Mouse (Mus musculus): Measurements from ENCODE around the gene Tmem259. TPM values are rescaled to one million over a fixed set of nuclear protein-coding genes. Genes with fewer than 3 reads are reported as not detected.

Tmem259 gene
- polyA plus RNA-seq, 1 experiment = 54.6 TPM

- Histone ChIP-seq H3K4me1 (ENCODE audit: control insufficient read depth, insufficient read depth, low read length) (peaks cover 10% of the 10 kb centered on the region), H3K9me3 (replicated peaks; ENCODE audit: control insufficient read depth, insufficient read depth, low read length, poor library complexity, severe bottlenecking) (no peaks in the 10 kb centered on the region), H3K27ac (ENCODE audit: insufficient read depth, low read length) (peak overlapping the region; percentile 21; the same call in 1 of the 2 replicates), H3K36me3 (ENCODE audit: control insufficient read depth, insufficient read depth, low read length, poor library complexity, severe bottlenecking) (no peaks in the 10 kb centered on the region), H3K27me3 (ENCODE audit: control insufficient read depth, insufficient read depth, low read length, poor library complexity, severe bottlenecking) (no peaks in the 10 kb centered on the region), H3K9ac (ENCODE audit: low read depth, poor library complexity, severe bottlenecking) (no peak overlapping the region), H3K4me3 (ENCODE audit: low read depth, low read length) (no peak overlapping the region)
- TF ChIP-seq POLR2A (IDR thresholded peaks at IDR 0.05; ENCODE audit: insufficient read depth, low read length) (no peak), EP300 (IDR thresholded peaks at IDR 0.05; ENCODE audit: insufficient read depth, low read depth, low read length) (no peak), CTCF (IDR thresholded peaks at IDR 0.05; ENCODE audit: low read depth, low read length) (no peak)
Observed at GRCm38 (mm10) chr10:80027681-80028520, 43.8 kb upstream of the Tmem259 start.

DNA sequence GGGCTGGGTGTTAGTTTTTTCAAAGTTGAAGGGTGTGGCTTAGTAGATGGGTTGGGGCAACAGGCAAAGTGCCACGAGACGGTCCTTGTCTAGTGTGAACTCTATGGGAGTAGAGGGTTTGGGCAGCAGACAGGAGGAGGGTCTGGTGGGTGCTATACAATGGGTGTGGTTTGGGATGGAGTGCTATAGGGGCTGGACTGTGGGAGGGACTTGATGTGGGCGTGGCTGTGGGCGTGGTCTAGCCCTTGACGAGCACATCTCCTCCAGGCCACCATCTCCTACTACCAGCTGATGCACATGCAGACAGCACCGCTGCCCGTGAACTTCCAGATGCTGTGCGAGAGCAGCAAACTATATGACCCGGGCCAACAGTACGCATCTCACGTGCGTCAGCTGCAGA lies 41.8 kb upstream of the Tmem259 start:
- Histone ChIP-seq H3K4me1 (ENCODE audit: control insufficient read depth, insufficient read depth, low read length) (peaks cover 9% of the 10 kb centered on the region), H3K4me3 (ENCODE audit: low read depth, low read length) (no peak overlapping the region), H3K36me3 (ENCODE audit: control insufficient read depth, insufficient read depth, low read length, poor library complexity, severe bottlenecking) (no peaks in the 10 kb centered on the region)

GRCm38 (mm10) chr10:80025463-80025862 lies 41.3 kb upstream of the Tmem259 start:
- H3K9ac ChIP-seq (ENCODE audit: low read depth, poor library complexity, severe bottlenecking) = no peak overlapping the region
- H3K9me3 ChIP-seq (replicated peaks; ENCODE audit: control insufficient read depth, insufficient read depth, low read length, poor library complexity, severe bottlenecking) = no peaks in the 10 kb centered on the region
- H3K27ac ChIP-seq (ENCODE audit: insufficient read depth, low read length) = no peak overlapping the region
- no peaks in the 10 kb centered on the region for H3K36me3 ChIP-seq (ENCODE audit: control insufficient read depth, insufficient read depth, low read length, poor library complexity, severe bottlenecking)
- no peak overlapping the region for H3K4me3 ChIP-seq (ENCODE audit: low read depth, low read length)
- TF ChIP-seq POLR2A (IDR thresholded peaks at IDR 0.05; ENCODE audit: insufficient read depth, low read length) (no peak), CTCF (IDR thresholded peaks at IDR 0.05; ENCODE audit: low read depth, low read length) (no peak), EP300 (IDR thresholded peaks at IDR 0.05; ENCODE audit: insufficient read depth, low read depth, low read length) (no peak)
- H3K27me3 ChIP-seq (ENCODE audit: control insufficient read depth, insufficient read depth, low read length, poor library complexity, severe bottlenecking) = no peaks in the 10 kb centered on the region
- peaks cover 9% of the 10 kb centered on the region for H3K4me1 ChIP-seq (ENCODE audit: control insufficient read depth, insufficient read depth, low read length)

More for the DNA sequence above, 41.8 kb upstream of the Tmem259 start:
- H3K27me3 ChIP-seq (ENCODE audit: control insufficient read depth, insufficient read depth, low read length, poor library complexity, severe bottlenecking) = no peaks in the 10 kb centered on the region
- H3K9ac ChIP-seq (ENCODE audit: low read depth, poor library complexity, severe bottlenecking) = no peak overlapping the region
- TF ChIP-seq CTCF (IDR thresholded peaks at IDR 0.05; ENCODE audit: low read depth, low read length) (no peak), EP300 (IDR thresholded peaks at IDR 0.05; ENCODE audit: insufficient read depth, low read depth, low read length) (no peak), POLR2A (IDR thresholded peaks at IDR 0.05; ENCODE audit: insufficient read depth, low read length) (no peak)
- H3K27ac ChIP-seq (ENCODE audit: insufficient read depth, low read length) = no peak overlapping the region
- H3K9me3 ChIP-seq (replicated peaks; ENCODE audit: control insufficient read depth, insufficient read depth, low read length, poor library complexity, severe bottlenecking) = no peaks in the 10 kb centered on the region

DNA sequence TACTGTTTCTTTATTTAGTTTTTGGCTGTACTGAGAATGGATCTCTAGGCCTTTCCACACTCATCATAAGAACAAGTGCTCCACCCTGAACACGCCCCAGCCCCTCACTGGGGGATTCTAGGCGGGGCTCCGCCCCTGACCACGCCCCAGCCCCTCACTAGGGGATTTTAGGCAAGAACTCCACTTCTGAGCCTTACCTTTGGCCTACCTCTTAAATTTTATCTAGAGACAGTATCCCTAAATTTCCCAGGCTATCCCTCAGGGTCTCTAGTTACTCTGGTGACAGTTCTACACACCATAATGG lies 40.9 kb upstream of the Tmem259 start:
- Histone ChIP-seq H3K36me3 (ENCODE audit: control insufficient read depth, insufficient read depth, low read length, poor library complexity, severe bottlenecking) (no peaks in the 10 kb centered on the region), H3K9me3 (replicated peaks; ENCODE audit: control insufficient read depth, insufficient read depth, low read length, poor library complexity, severe bottlenecking) (no peaks in the 10 kb centered on the region), H3K27ac (ENCODE audit: insufficient read depth, low read length) (peak overlapping the region; percentile 33), H3K27me3 (ENCODE audit: control insufficient read depth, insufficient read depth, low read length, poor library complexity, severe bottlenecking) (no peaks in the 10 kb centered on the region), H3K4me1 (ENCODE audit: control insufficient read depth, insufficient read depth, low read length) (peaks cover 9% of the 10 kb centered on the region), H3K9ac (ENCODE audit: low read depth, poor library complexity, severe bottlenecking) (no peak overlapping the region), H3K4me3 (ENCODE audit: low read depth, low read length) (no peak overlapping the region)
- TF ChIP-seq POLR2A (IDR thresholded peaks at IDR 0.05; ENCODE audit: insufficient read depth, low read length) = no peak
- no peak for TF ChIP-seq CTCF (IDR thresholded peaks at IDR 0.05; ENCODE audit: low read depth, low read length)
- no peak for TF ChIP-seq EP300 (IDR thresholded peaks at IDR 0.05; ENCODE audit: insufficient read depth, low read depth, low read length)

DNA sequence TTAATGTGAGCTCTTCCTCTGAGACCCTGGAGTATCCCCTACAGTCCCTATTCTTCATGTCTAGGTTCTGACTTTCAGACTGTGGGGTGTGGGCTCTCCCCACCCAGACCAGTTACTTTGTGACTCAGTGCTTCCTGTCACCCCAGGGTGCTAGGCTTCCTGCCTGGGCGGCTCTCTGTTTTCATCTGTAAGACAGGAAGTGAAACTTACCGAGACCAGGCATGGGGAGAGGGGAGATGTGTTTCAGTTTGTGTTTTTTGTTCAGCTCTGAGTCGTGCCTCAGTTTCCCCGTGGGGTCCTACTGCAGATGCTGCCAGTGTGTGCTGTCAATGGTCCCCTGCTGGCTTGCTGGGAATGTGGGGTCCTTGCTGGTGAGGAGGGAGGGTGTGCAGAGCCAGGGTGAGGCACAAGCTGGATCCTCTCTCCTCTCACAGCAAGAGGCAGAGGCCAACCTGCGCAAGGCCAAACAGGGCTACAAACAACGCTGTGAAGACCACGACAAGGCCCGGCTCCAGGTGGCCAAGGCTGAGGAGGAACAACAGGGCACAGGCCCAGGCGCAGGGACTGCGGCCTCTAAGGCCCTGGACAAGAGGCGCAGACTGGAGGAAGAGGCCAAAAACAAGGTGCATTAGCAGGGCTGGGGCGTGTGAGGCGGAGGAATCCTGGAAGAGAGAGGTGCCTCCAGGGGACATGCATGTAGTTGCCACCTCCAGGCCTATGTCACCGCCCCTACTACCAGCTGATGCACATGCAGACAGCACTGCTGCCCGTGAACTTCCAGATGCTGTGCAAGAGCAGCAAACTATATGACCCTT lies 40.3 kb upstream of the Tmem259 start:
- peak overlapping the region; percentile 33 for H3K27ac ChIP-seq (ENCODE audit: insufficient read depth, low read length)
- no peak overlapping the region for H3K4me3 ChIP-seq (ENCODE audit: low read depth, low read length)
- no peaks in the 10 kb centered on the region for H3K36me3 ChIP-seq (ENCODE audit: control insufficient read depth, insufficient read depth, low read length, poor library complexity, severe bottlenecking)

More for the DNA sequence above, 40.3 kb upstream of the Tmem259 start:
- no peak overlapping the region for H3K9ac ChIP-seq (ENCODE audit: low read depth, poor library complexity, severe bottlenecking)
- H3K9me3 ChIP-seq (replicated peaks; ENCODE audit: control insufficient read depth, insufficient read depth, low read length, poor library complexity, severe bottlenecking) = no peaks in the 10 kb centered on the region
- TF ChIP-seq POLR2A (IDR thresholded peaks at IDR 0.05; ENCODE audit: insufficient read depth, low read length) = no peak
- TF ChIP-seq EP300 (IDR thresholded peaks at IDR 0.05; ENCODE audit: insufficient read depth, low read depth, low read length) = no peak
- no peak for TF ChIP-seq CTCF (IDR thresholded peaks at IDR 0.05; ENCODE audit: low read depth, low read length)
- peaks cover 9% of the 10 kb centered on the region for H3K4me1 ChIP-seq (ENCODE audit: control insufficient read depth, insufficient read depth, low read length)
- no peaks in the 10 kb centered on the region for H3K27me3 ChIP-seq (ENCODE audit: control insufficient read depth, insufficient read depth, low read length, poor library complexity, severe bottlenecking)
